Mouse (Mus musculus) mature B cell (primary cell): ENCODE measurements around the gene Flt3l.
"Not testable (repeated sequence)": the region's sequence is repeated elsewhere in the genome, so short reads cannot be mapped to it uniquely, and the experiment has no call there.

Experiments used
- in situ Hi-C: fragments of 300-500 bp; cut with MboI; formaldehyde crosslinking; loops from 2 replicates; pipeline ENCODE4 v1.14.3; 2019

Flt3l gene

GRCm38 (mm10) chr7:45135993-45136567, at the start of gene Flt3l, which contains the start of gene Gm45713:
Gene Flt3l, minus strand, starts transcription at chr7:45136432.
Gene Gm45713, minus strand, starts transcription at chr7:45136231.
- in situ Hi-C loops: no loop called here

GRCm38 (mm10) chr7:45185921-45186320, 49.7 kb upstream of the Flt3l start:
- in situ Hi-C loops: no loop called here

GRCm38 (mm10) chr7:45183672-45184071, 47.4 kb upstream of the Flt3l start:
- in situ Hi-C loops: no loop called here

- in situ Hi-C loops: no loop called here
These were observed 46.4 kb upstream of the Flt3l start for GRCm38 (mm10) chr7:45182606-45183005.

GRCm38 (mm10) chr7:45182199-45182601, 46.0 kb upstream of the Flt3l start:
- in situ Hi-C loops: no loop called here

GRCm38 (mm10) chr7:45181540-45181939, 45.3 kb upstream of the Flt3l start:
- in situ Hi-C loops: no loop called here

GRCm38 (mm10) chr7:45180896-45181477, 44.8 kb upstream of the Flt3l start, which contains the start of gene Pth2:
Gene Pth2, plus strand, starts transcription at chr7:45180995.
- in situ Hi-C loops: no loop called here

GRCm38 (mm10) chr7:45179469-45179868, 43.2 kb upstream of the Flt3l start, which contains the start of gene Gfy:
Gene Gfy, minus strand, starts transcription at chr7:45179569.
- in situ Hi-C loops: no loop called here

GRCm38 (mm10) chr7:45178550-45178949, 42.3 kb upstream of the Flt3l start:
- in situ Hi-C loops: no loop called here

GRCm38 (mm10) chr7:45176356-45176755, 40.1 kb upstream of the Flt3l start:
- in situ Hi-C loops: no loop called here

GRCm38 (mm10) chr7:45175929-45176328, 39.7 kb upstream of the Flt3l start:
- in situ Hi-C loops: no loop called here

- in situ Hi-C loops: no loop called here
These were observed 39.2 kb upstream of the Flt3l start for GRCm38 (mm10) chr7:45175398-45175797.

- in situ Hi-C loops: no loop called here
These were observed 38.5 kb upstream of the Flt3l start for GRCm38 (mm10) chr7:45174567-45175280.

GRCm38 (mm10) chr7:45173772-45174171, 37.5 kb upstream of the Flt3l start:
- in situ Hi-C loops: not testable (repeated sequence)

- in situ Hi-C loops: no loop called here
These were observed 36.7 kb upstream of the Flt3l start for GRCm38 (mm10) chr7:45172974-45173373.

GRCm38 (mm10) chr7:45169495-45169894, 33.3 kb upstream of the Flt3l start:
- in situ Hi-C loops: no loop called here

GRCm38 (mm10) chr7:45168656-45169055, 32.4 kb upstream of the Flt3l start:
- in situ Hi-C loops: no loop called here

- in situ Hi-C loops: no loop called here
These were observed 31.7 kb upstream of the Flt3l start for GRCm38 (mm10) chr7:45167761-45168445.

GRCm38 (mm10) chr7:45166950-45167401, 30.7 kb upstream of the Flt3l start:
- in situ Hi-C loops: no loop called here

GRCm38 (mm10) chr7:45165701-45166100, 29.5 kb upstream of the Flt3l start:
- in situ Hi-C loops: no loop called here

- in situ Hi-C loops: no loop called here
These were observed 28.6 kb upstream of the Flt3l start for GRCm38 (mm10) chr7:45164833-45165232.

GRCm38 (mm10) chr7:45163735-45164490, 27.7 kb upstream of the Flt3l start, which contains the start of gene Slc17a7:
Gene Slc17a7, plus strand, starts transcription at chr7:45163949.
- in situ Hi-C loops: no loop called here
